ENCODE assay signal across 8 mouse cellular contexts in the genomic region with DNA sequence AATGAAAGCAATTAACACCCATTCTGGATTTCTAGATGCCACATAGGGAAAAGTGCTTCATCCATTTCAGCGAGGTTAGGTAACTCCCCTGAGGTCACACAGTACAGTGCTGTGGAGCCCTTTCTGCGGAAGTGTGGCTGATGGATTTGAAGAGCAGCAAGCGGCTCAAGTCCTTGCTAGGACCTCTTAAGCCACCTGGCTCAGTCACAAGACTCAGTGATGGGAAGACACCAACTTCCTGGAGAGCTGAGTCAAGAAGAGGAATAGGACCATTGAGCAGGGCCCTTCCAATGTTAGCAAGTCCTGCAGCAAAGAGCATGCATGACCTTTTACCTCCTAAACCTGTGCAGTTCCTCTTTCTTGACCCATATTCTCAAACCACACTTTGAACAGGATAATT. TPM values are rescaled to one million over a fixed set of nuclear protein-coding genes. Genes with fewer than 3 reads are reported as not detected.
DNase-seq lines count a peak whose midpoint lies in the region; ATAC-seq and TF ChIP-seq lines count a peak whose summit lies in the region.
"Had no signal": no experiment of that assay in that cellular context is flagged by ENCODE, and none has a peak within 500 bp of the region (broad histone marks: within the 10 kb centered on the region; RNA-seq: fewer than 3 reads in every experiment).

No protein-coding gene starts in this region.

- intact Hi-C loops in left cerebral cortex, postnatal 36 days (cut with DNase I), result loop anchor here (10.0 kb wide), 1 partner anchor 120 kb away; no protein-coding TSS in a partner anchor

- peak overlapping the region; percentile 94 for H3K4me2 ChIP-seq in midbrain, embryonic 13.5 days (replicated peaks)
- no peak overlapping the region for H3K4me2 ChIP-seq in midbrain, embryonic 11.5 days
- peak overlapping the region; percentile 100; the same call in 1 of the 2 replicates for H3K4me2 ChIP-seq in forebrain, embryonic 11.5 days (ENCODE audit: low read depth, low read length, severe bottlenecking)
- H3K4me2 ChIP-seq in intestine, embryonic 16.5 days (ENCODE audit: low read depth, low read length), result peak overlapping the region; percentile 91
- peak overlapping the region; percentile 85 for H3K4me2 ChIP-seq in stomach, postnatal 0 days (replicated peaks; ENCODE audit: low read depth)

- H3K9ac ChIP-seq in midbrain, embryonic 13.5 days (replicated peaks), result peak overlapping the region; percentile 82; the same call in 1 of the 2 replicates
- no peak overlapping the region for H3K9ac ChIP-seq in midbrain, embryonic 11.5 days (ENCODE audit: low read length)
- no peak overlapping the region for H3K9ac ChIP-seq in forebrain, embryonic 11.5 days (ENCODE audit: low read length)
- H3K9ac ChIP-seq in intestine, embryonic 16.5 days (ENCODE audit: low read depth, low read length), result no peak overlapping the region
- no peak overlapping the region for H3K9ac ChIP-seq in stomach, postnatal 0 days (ENCODE audit: low read length)

- WGBS in midbrain, embryonic 13.5 days, result 61% methylated on average over 3 of the region's 3 CpGs
- 67% methylated on average over 3 of the region's 3 CpGs for WGBS in midbrain, embryonic 11.5 days
- WGBS in forebrain, embryonic 11.5 days, result 66% methylated on average over 3 of the region's 3 CpGs
- 58% methylated on average over 3 of the region's 3 CpGs for WGBS in intestine, embryonic 16.5 days
- WGBS in stomach, postnatal 0 days, result 67% methylated on average over 3 of the region's 3 CpGs

- H3K36me3 ChIP-seq in midbrain, embryonic 13.5 days, result no peaks in the 10 kb centered on the region
- no peaks in the 10 kb centered on the region for H3K36me3 ChIP-seq in midbrain, embryonic 11.5 days (ENCODE audit: control insufficient read depth, insufficient read depth, low read length)
- no peaks in the 10 kb centered on the region for H3K36me3 ChIP-seq in forebrain, embryonic 11.5 days (ENCODE audit: control insufficient read depth, insufficient read depth, low read length)
- H3K36me3 ChIP-seq in intestine, embryonic 16.5 days (ENCODE audit: control insufficient read depth, insufficient read depth, low read length), result no peaks in the 10 kb centered on the region
- no peaks in the 10 kb centered on the region for H3K36me3 ChIP-seq in stomach, postnatal 0 days (ENCODE audit: control insufficient read depth, insufficient read depth, low read length)

- ATAC-seq in midbrain, embryonic 13.5 days, result no peak
- ATAC-seq in midbrain, embryonic 11.5 days (ENCODE audit: low FRiP score), result no peak
- no peak for ATAC-seq in forebrain, embryonic 11.5 days (replicated peaks; ENCODE audit: low FRiP score)
- ATAC-seq in intestine, embryonic 16.5 days, result no peak
- ATAC-seq in stomach, postnatal 0 days (ENCODE audit: low FRiP score, low TSS enrichment), result no peak
- no peak for ATAC-seq in activated CD4-positive, CD25-positive, alpha-beta regulatory T cell, adult 4 months

- no peak for TF ChIP-seq CTCF in stomach, postnatal 0 days (IDR thresholded peaks at IDR 0.05; ENCODE audit: low read depth)

- H3K27ac ChIP-seq in midbrain, embryonic 13.5 days, result no peak overlapping the region
- H3K27ac ChIP-seq in midbrain, embryonic 11.5 days (ENCODE audit: low read depth, low read length), result no peak overlapping the region
- H3K27ac ChIP-seq in forebrain, embryonic 11.5 days (ENCODE audit: low read depth, low read length), result no peak overlapping the region
- H3K27ac ChIP-seq in intestine, embryonic 16.5 days (ENCODE audit: low read length), result no peak overlapping the region
- H3K27ac ChIP-seq in stomach, postnatal 0 days (replicated peaks), result peak overlapping the region; percentile 76; the same call in 1 of the 2 replicates

- H3K9me3 ChIP-seq in midbrain, embryonic 13.5 days, result no peaks in the 10 kb centered on the region
- no peaks in the 10 kb centered on the region for H3K9me3 ChIP-seq in midbrain, embryonic 11.5 days (ENCODE audit: control insufficient read depth, low read length)
- no peaks in the 10 kb centered on the region for H3K9me3 ChIP-seq in forebrain, embryonic 11.5 days (ENCODE audit: control insufficient read depth, low read length)
- H3K9me3 ChIP-seq in intestine, embryonic 16.5 days (ENCODE audit: control insufficient read depth, low read length), result no peaks in the 10 kb centered on the region
- no peaks in the 10 kb centered on the region for H3K9me3 ChIP-seq in stomach, postnatal 0 days (ENCODE audit: control insufficient read depth, low read length)

- peaks cover 9% of the 10 kb centered on the region; the same call in 1 of the 2 replicates for H3K4me1 ChIP-seq in midbrain, embryonic 13.5 days (replicated peaks)
- peaks cover 4% of the 10 kb centered on the region; the same call in 1 of the 2 replicates for H3K4me1 ChIP-seq in midbrain, embryonic 11.5 days (ENCODE audit: control insufficient read depth, insufficient read depth, low read length)
- H3K4me1 ChIP-seq in forebrain, embryonic 11.5 days (replicated peaks; ENCODE audit: control insufficient read depth, insufficient read depth, low read length), result peaks cover 2% of the 10 kb centered on the region; the same call in 1 of the 2 replicates
- H3K4me1 ChIP-seq in intestine, embryonic 16.5 days (ENCODE audit: control insufficient read depth, insufficient read depth, low read length), result peaks cover 8% of the 10 kb centered on the region; the same call in 1 of the 2 replicates
- H3K4me1 ChIP-seq in stomach, postnatal 0 days (replicated peaks; ENCODE audit: control insufficient read depth, insufficient read depth), result no peaks in the 10 kb centered on the region

- H3K4me3 ChIP-seq in midbrain, embryonic 13.5 days (replicated peaks), result peak overlapping the region; percentile 70
- H3K4me3 ChIP-seq in midbrain, embryonic 11.5 days (ENCODE audit: low read depth, low read length), result no peak overlapping the region
- peak overlapping the region; percentile 67; the same call in 1 of the 2 replicates for H3K4me3 ChIP-seq in forebrain, embryonic 11.5 days (ENCODE audit: low read depth, low read length)
- H3K4me3 ChIP-seq in intestine, embryonic 16.5 days (ENCODE audit: low read length), result peak overlapping the region; percentile 70
- H3K4me3 ChIP-seq in stomach, postnatal 0 days (ENCODE audit: low read depth, low read length), result peak overlapping the region; percentile 60; the same call in 1 of the 2 replicates

- peaks cover 54% of the 10 kb centered on the region for H3K27me3 ChIP-seq in midbrain, embryonic 13.5 days
- peaks cover 27% of the 10 kb centered on the region for H3K27me3 ChIP-seq in midbrain, embryonic 11.5 days (ENCODE audit: control insufficient read depth, insufficient read depth, low read length)
- H3K27me3 ChIP-seq in forebrain, embryonic 11.5 days (ENCODE audit: control insufficient read depth, insufficient read depth, low read length), result peaks cover 23% of the 10 kb centered on the region
- H3K27me3 ChIP-seq in intestine, embryonic 16.5 days (replicated peaks; ENCODE audit: control insufficient read depth, insufficient read depth, low read length), result peaks cover 7% of the 10 kb centered on the region; the same call in 1 of the 2 replicates
- H3K27me3 ChIP-seq in stomach, postnatal 0 days (ENCODE audit: control insufficient read depth, insufficient read depth, low read length), result no peaks in the 10 kb centered on the region

- no peak for TF ChIP-seq EP300 in stomach, postnatal 0 days (optimal IDR thresholded peaks at IDR 0.05)

- no peak for DNase-seq in midbrain, embryonic 11.5 days (ENCODE audit: low spot score, missing footprints)
- no peak for DNase-seq in forebrain, embryonic 11.5 days (ENCODE audit: low spot score)
- no peak for DNase-seq in stomach, postnatal 0 days (ENCODE audit: low spot score)
- no peak for DNase-seq in left cerebral cortex, postnatal 36 days (ENCODE audit: low spot score in 2 of 2)
- DNase-seq: cerebellum, postnatal 36 days had no signal

RNA-seq across cellular contexts. Expression of a gene that starts 1.5 kb away (rescaled TPM):
- 15.5 and 19.0 TPM in 2 replicates for polyA plus RNA-seq in midbrain, embryonic 13.5 days (2015; fragmentation: Nextera tagmentation; extraction: Ambion mirVana)
- 1.4 and 2.7 TPM in 2 replicates for polyA plus RNA-seq in midbrain, embryonic 11.5 days (2014; fragmentation: Nextera tagmentation; extraction: Ambion mirVana)
- polyA plus RNA-seq in forebrain, embryonic 11.5 days (2014; fragmentation: Nextera tagmentation; extraction: Ambion mirVana), result 6.0 and 6.2 TPM in 2 replicates
- 15.1 and 15.4 TPM in 2 replicates for polyA plus RNA-seq in intestine, embryonic 16.5 days (2015; fragmentation: Nextera tagmentation; extraction: Ambion mirVana)
- polyA plus RNA-seq in stomach, postnatal 0 days (2015; fragmentation: Nextera tagmentation; extraction: Ambion mirVana), result 13.4 and 14.6 TPM in 2 replicates
- under 1 TPM; 0.19 to 0.33 TPM for polyA plus RNA-seq in activated CD4-positive, CD25-positive, alpha-beta regulatory T cell, adult 4 months (2017; shearing (Covaris generic))
- total RNA-seq in left cerebral cortex, postnatal 36 days (2021), result 10 to 100 TPM; 19.2 to 21.6 TPM
